Comparison of ENCODE assay signal across 13 mouse cellular contexts in the genomic region with DNA sequence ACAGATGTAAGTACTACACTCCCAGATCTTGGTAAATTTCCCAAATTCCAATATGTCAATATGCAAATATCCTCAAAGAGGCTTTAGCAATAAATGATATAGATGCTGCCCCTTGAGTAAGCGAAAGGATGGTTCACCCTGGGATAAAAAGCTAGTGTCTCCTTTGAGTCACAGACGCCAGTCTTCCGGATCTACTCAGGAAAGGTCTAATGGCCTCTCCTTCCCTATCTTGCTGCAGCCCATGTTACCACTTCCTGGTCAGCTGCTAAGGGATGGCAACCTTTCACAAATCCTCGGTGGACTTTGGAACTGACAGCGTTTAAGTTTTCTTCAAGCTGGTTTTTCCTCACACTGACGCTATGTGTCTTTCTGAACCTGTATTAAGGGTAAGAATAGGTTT. TPM values are rescaled to one million over a fixed set of nuclear protein-coding genes. Genes with fewer than 3 reads are reported as not detected.
DNase-seq lines count a peak whose midpoint lies in the region; ATAC-seq and TF ChIP-seq lines count a peak whose summit lies in the region.
"Had no signal": no experiment of that assay in that cellular context is flagged by ENCODE, and none has a peak within 500 bp of the region (broad histone marks: within the 10 kb centered on the region; RNA-seq: fewer than 3 reads in every experiment).

No protein-coding gene starts in this region.

- H3K27me3 ChIP-seq in kidney, embryonic 14.5 days (ENCODE audit: control insufficient read depth, insufficient read depth, low read length), result no peaks in the 10 kb centered on the region
- H3K27me3 ChIP-seq in intestine, embryonic 16.5 days (replicated peaks; ENCODE audit: control insufficient read depth, insufficient read depth, low read length), result no peaks in the 10 kb centered on the region
- no peaks in the 10 kb centered on the region for H3K27me3 ChIP-seq in cerebellum, adult 2 months (ENCODE audit: control insufficient read depth, insufficient read depth, low read length)
- H3K27me3 ChIP-seq in thymus, adult 2 months (ENCODE audit: control insufficient read depth, insufficient read depth, low read length), result no peaks in the 10 kb centered on the region

- no peak overlapping the region for H3K4me2 ChIP-seq in kidney, embryonic 14.5 days (replicated peaks; ENCODE audit: low read depth, low read length)
- no peak overlapping the region for H3K4me2 ChIP-seq in intestine, embryonic 16.5 days (ENCODE audit: low read depth, low read length)

- no peak for TF ChIP-seq CTCF in cerebellum, adult 2 months (IDR thresholded peaks at IDR 0.05; ENCODE audit: borderline replicate concordance, insufficient read depth, low read depth, low read length)
- no peak for TF ChIP-seq CTCF in thymus, adult 2 months (IDR thresholded peaks at IDR 0.05; ENCODE audit: borderline replicate concordance, control insufficient read depth, extremely low read depth, insufficient read depth, low read length, poor library complexity)

- peak overlapping the region; percentile 37; the same call in 1 of the 2 replicates for H3K27ac ChIP-seq in kidney, embryonic 14.5 days (ENCODE audit: low read depth, low read length)
- peak overlapping the region; percentile 72 for H3K27ac ChIP-seq in intestine, embryonic 16.5 days (ENCODE audit: low read length)
- no peak overlapping the region for H3K27ac ChIP-seq in cerebellum, adult 2 months (ENCODE audit: insufficient read depth, low read length)
- no peak overlapping the region for H3K27ac ChIP-seq in thymus, adult 2 months (ENCODE audit: control insufficient read depth, insufficient read depth, low read length)

- H3K4me1 ChIP-seq in kidney, embryonic 14.5 days (ENCODE audit: control insufficient read depth, insufficient read depth, low read length), result peaks cover 24% of the 10 kb centered on the region; the same call in 1 of the 2 replicates
- peaks cover 17% of the 10 kb centered on the region for H3K4me1 ChIP-seq in intestine, embryonic 16.5 days (ENCODE audit: control insufficient read depth, insufficient read depth, low read length)
- H3K4me1 ChIP-seq in cerebellum, adult 2 months (ENCODE audit: control insufficient read depth, insufficient read depth, low read length), result peaks cover 8% of the 10 kb centered on the region; the same call in 1 of the 2 replicates
- H3K4me1 ChIP-seq in thymus, adult 2 months (replicated peaks; ENCODE audit: control insufficient read depth, insufficient read depth, low read length), result peaks cover 26% of the 10 kb centered on the region

- no peak for DNase-seq in kidney, postnatal 25 days
- DNase-seq in lung, postnatal 25 days (ENCODE audit: low spot score), result peak; percentile 59
- no peak for DNase-seq in cerebellum, adult 2 months
- no peak for DNase-seq in frontal cortex, adult 2 months (ENCODE audit: extremely low spot score in 1 of 2, low spot score in 1 of 2)
- no peak for DNase-seq in thymus, adult 2 months
- DNase-seq: cerebellum, adult 18-20 months had no signal

- H3K9ac ChIP-seq in kidney, embryonic 14.5 days (ENCODE audit: low read depth, low read length), result no peak overlapping the region
- no peak overlapping the region for H3K9ac ChIP-seq in intestine, embryonic 16.5 days (ENCODE audit: low read depth, low read length)

- WGBS in kidney, embryonic 14.5 days, result 73% methylated on average over 6 of the region's 6 CpGs
- WGBS in intestine, embryonic 16.5 days, result 68% methylated on average over 6 of the region's 6 CpGs
- 83% methylated on average over 6 of the region's 6 CpGs for WGBS in cerebellum, adult 2 months
- WGBS in thymus, adult 2 months, result 71% methylated on average over 6 of the region's 6 CpGs

- H3K9me3 ChIP-seq in kidney, embryonic 14.5 days (ENCODE audit: control insufficient read depth, low read length), result no peaks in the 10 kb centered on the region
- no peaks in the 10 kb centered on the region for H3K9me3 ChIP-seq in intestine, embryonic 16.5 days (ENCODE audit: control insufficient read depth, low read length)

- no peak for TF ChIP-seq POLR2A in cerebellum, adult 2 months (IDR thresholded peaks at IDR 0.05; ENCODE audit: borderline replicate concordance, insufficient read depth, low read length)
- no peak for TF ChIP-seq POLR2A in thymus, adult 2 months (IDR thresholded peaks at IDR 0.05; ENCODE audit: control insufficient read depth, extremely low read depth, insufficient read depth, low read length, poor library complexity)

- H3K36me3 ChIP-seq in kidney, embryonic 14.5 days (ENCODE audit: control insufficient read depth, insufficient read depth, low read length), result no peaks in the 10 kb centered on the region
- no peaks in the 10 kb centered on the region for H3K36me3 ChIP-seq in intestine, embryonic 16.5 days (ENCODE audit: control insufficient read depth, insufficient read depth, low read length)
- no peaks in the 10 kb centered on the region for H3K36me3 ChIP-seq in thymus, adult 2 months (ENCODE audit: control insufficient read depth, insufficient read depth, low read length)

- no peak for ATAC-seq in kidney, embryonic 14.5 days (ENCODE audit: low FRiP score, low TSS enrichment)
- peak; percentile 26 for ATAC-seq in common myeloid progenitor, adult 5-6 weeks (replicated peaks; ENCODE audit: low read depth, poor library complexity, severe bottlenecking)
- ATAC-seq in intestine, embryonic 16.5 days, result peak; percentile 67
- ATAC-seq: forebrain, embryonic 14.5 days had no signal

- H3K4me3 ChIP-seq in kidney, embryonic 14.5 days (ENCODE audit: low read length), result no peak overlapping the region
- H3K4me3 ChIP-seq in intestine, embryonic 16.5 days (ENCODE audit: low read length), result no peak overlapping the region
- no peak overlapping the region for H3K4me3 ChIP-seq in cerebellum, adult 2 months (replicated peaks; ENCODE audit: insufficient read depth, low read depth, low read length)
- no peak overlapping the region for H3K4me3 ChIP-seq in thymus, adult 2 months (ENCODE audit: control insufficient read depth, insufficient read depth, low read length)
- H3K4me3 ChIP-seq: myocyte had no signal

RNA-seq across cellular contexts. Expression of gene Rab27a, which starts 24.0 kb away (rescaled TPM):
- polyA plus RNA-seq in kidney, embryonic 14.5 days (2014; fragmentation: Nextera tagmentation; extraction: Ambion mirVana), result 1.2 and 1.3 TPM in 2 replicates
- 55.6 and 67.6 TPM in 2 replicates for total RNA-seq in common myeloid progenitor, adult 5-6 weeks (2017)
- 9.0 TPM in 2 replicates for polyA plus RNA-seq in intestine, embryonic 16.5 days (2015; fragmentation: Nextera tagmentation; extraction: Ambion mirVana)
- polyA plus RNA-seq in cerebellum, adult 2 months (2012; rRNA removed), result 12.7 and 13.5 TPM in 2 replicates
- 3.8 and 3.9 TPM in 2 replicates for polyA plus RNA-seq in frontal cortex, adult 2 months (2012; rRNA removed)
- 21.1 and 22.4 TPM in 2 replicates for polyA plus RNA-seq in thymus, adult 2 months (2012; rRNA removed)

RNA-seq across cellular contexts. Expression of gene Pigb, which starts 28.5 kb away (rescaled TPM):
- 12.7 and 18.9 TPM in 2 replicates for polyA plus RNA-seq in kidney, embryonic 14.5 days (2014; fragmentation: Nextera tagmentation; extraction: Ambion mirVana)
- 15.6 and 17.4 TPM in 2 replicates for total RNA-seq in common myeloid progenitor, adult 5-6 weeks (2017)
- polyA plus RNA-seq in intestine, embryonic 16.5 days (2015; fragmentation: Nextera tagmentation; extraction: Ambion mirVana), result 13.5 and 15.2 TPM in 2 replicates
- polyA plus RNA-seq in cerebellum, adult 2 months (2012; rRNA removed), result 23.9 and 26.0 TPM in 2 replicates
- 18.3 and 24.3 TPM in 2 replicates for polyA plus RNA-seq in frontal cortex, adult 2 months (2012; rRNA removed)
- 8.2 and 11.7 TPM in 2 replicates for polyA plus RNA-seq in thymus, adult 2 months (2012; rRNA removed)

RNA-seq across cellular contexts. Expression of gene Khdc3, which starts 32.9 kb away (rescaled TPM):
- polyA plus RNA-seq in kidney, embryonic 14.5 days (2014; fragmentation: Nextera tagmentation; extraction: Ambion mirVana), result 0.14 TPM in 1 of 2 replicates, not detected in the other
- not detected in 2 replicates for total RNA-seq in common myeloid progenitor, adult 5-6 weeks (2017)
- not detected in 2 replicates for polyA plus RNA-seq in intestine, embryonic 16.5 days (2015; fragmentation: Nextera tagmentation; extraction: Ambion mirVana)
- polyA plus RNA-seq in cerebellum, adult 2 months (2012; rRNA removed), result 0.44 and 0.51 TPM in 2 replicates
- polyA plus RNA-seq in frontal cortex, adult 2 months (2012; rRNA removed), result 0.46 and 0.64 TPM in 2 replicates
- 2.2 and 2.3 TPM in 2 replicates for polyA plus RNA-seq in thymus, adult 2 months (2012; rRNA removed)
- polyA plus RNA-seq: forebrain, embryonic 14.5 days; gonadal fat pad, adult 2 months; myocyte had no signal

RNA-seq across cellular contexts. Expression of gene Gm20509, which starts 33.6 kb away (rescaled TPM):
- polyA plus RNA-seq in kidney, embryonic 14.5 days (2014; fragmentation: Nextera tagmentation; extraction: Ambion mirVana), result not detected in 2 replicates
- total RNA-seq in common myeloid progenitor, adult 5-6 weeks (2017), result not detected in 2 replicates
- not detected in 2 replicates for polyA plus RNA-seq in intestine, embryonic 16.5 days (2015; fragmentation: Nextera tagmentation; extraction: Ambion mirVana)
- polyA plus RNA-seq in cerebellum, adult 2 months (2012; rRNA removed), result 0.17 TPM in 1 of 2 replicates, not detected in the other
- polyA plus RNA-seq in frontal cortex, adult 2 months (2012; rRNA removed), result not detected in 2 replicates
- not detected in 2 replicates for polyA plus RNA-seq in thymus, adult 2 months (2012; rRNA removed)
- total RNA-seq: adrenal gland, postnatal 4 days had no signal
- polyA plus RNA-seq: forebrain, embryonic 14.5 days; gonadal fat pad, adult 2 months; myocyte had no signal

RNA-seq across cellular contexts. Expression of gene Rsl24d1, which starts 44.5 kb away (rescaled TPM):
- 149 and 176 TPM in 2 replicates for polyA plus RNA-seq in kidney, embryonic 14.5 days (2014; fragmentation: Nextera tagmentation; extraction: Ambion mirVana)
- total RNA-seq in common myeloid progenitor, adult 5-6 weeks (2017), result 217 and 257 TPM in 2 replicates
- 76.3 and 82.8 TPM in 2 replicates for polyA plus RNA-seq in intestine, embryonic 16.5 days (2015; fragmentation: Nextera tagmentation; extraction: Ambion mirVana)
- 62.7 and 73.7 TPM in 2 replicates for polyA plus RNA-seq in cerebellum, adult 2 months (2012; rRNA removed)
- polyA plus RNA-seq in frontal cortex, adult 2 months (2012; rRNA removed), result 66.1 and 67.8 TPM in 2 replicates
- 25.8 and 26.3 TPM in 2 replicates for polyA plus RNA-seq in thymus, adult 2 months (2012; rRNA removed)

Comparison
In these comparisons a context has a peak if more than half of its experiments do, and no peak if none do; other contexts are left out.
1. H3K27ac ChIP-seq: peak in kidney, embryonic 14.5 days (single experiment) and intestine, embryonic 16.5 days (single experiment); none in cerebellum, adult 2 months (single experiment) and thymus, adult 2 months (single experiment).